Mouse (Mus musculus) embryonic fibroblast, embryonic 13.5 days (primary cell): ENCODE results near the gene Wiz.

Experiments used
- CTCF ChIP-seq: IDR thresholded peaks from 2 replicates; pipeline ENCODE4 v1.5.1; 2011; ENCODE audit warnings: mild to moderate bottlenecking, control low read depth, low read length, moderate library complexity, borderline replicate concordance; ENCODE audit not compliant: insufficient read depth
- POLR2A ChIP-seq: IDR thresholded peaks from 2 replicates; pipeline ENCODE4 v1.6.1; 2011; ENCODE audit warnings: low read depth, mild to moderate bottlenecking, control low read depth, low read length, moderate library complexity

DNA sequence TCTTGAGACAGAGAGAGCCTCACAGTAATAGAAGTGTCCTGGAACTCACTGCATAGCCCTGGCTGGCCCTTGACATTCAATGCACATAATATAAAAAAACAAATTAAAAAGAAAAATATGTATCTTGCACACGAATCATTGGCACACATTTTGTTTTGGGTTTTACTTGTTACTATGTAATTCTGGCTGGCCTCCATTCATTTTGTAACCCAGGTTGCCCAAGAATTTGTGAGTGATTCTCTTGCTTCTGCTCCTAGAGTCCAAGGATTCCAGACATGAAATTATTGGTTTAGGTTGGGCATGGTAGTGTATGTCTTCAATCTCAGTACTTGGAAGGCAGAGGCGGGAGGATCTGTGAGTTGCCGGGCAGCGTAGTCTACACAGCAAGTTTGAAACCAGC lies 47.9 kb upstream of the Wiz start:
- TF ChIP-seq CTCF (no peak), POLR2A (no peak)
